Mouse (Mus musculus): Measurements from ENCODE around the gene Gpr34.

The Gpr34 gene

GRCm38 (mm10) chrX:13631599-13632283 lies at the start of gene Gpr34:
TSS of gene Gpr34 (plus strand) at chrX:13632089.
- DNase-seq (ENCODE audit: low spot score), result no peak

- no peak for DNase-seq (ENCODE audit: low spot score)
Observed at GRCm38 (mm10) chrX:13599373-13599772, 32.5 kb upstream of the Gpr34 start.

- peak; percentile 25 for DNase-seq (ENCODE audit: low spot score)
Observed at GRCm38 (mm10) chrX:13599966-13600365, 31.9 kb upstream of the Gpr34 start.

- no peak for DNase-seq (ENCODE audit: low spot score)
Observed at GRCm38 (mm10) chrX:13606741-13607140, 25.1 kb upstream of the Gpr34 start.

GRCm38 (mm10) chrX:13607752-13608151 lies 24.1 kb upstream of the Gpr34 start:
- DNase-seq (ENCODE audit: low spot score), result no peak

GRCm38 (mm10) chrX:13611114-13611513 lies 20.8 kb upstream of the Gpr34 start:
- no peak for DNase-seq (ENCODE audit: low spot score)

GRCm38 (mm10) chrX:13612115-13612514 lies 19.8 kb upstream of the Gpr34 start:
- no peak for DNase-seq (ENCODE audit: low spot score)

- DNase-seq (ENCODE audit: low spot score), result no peak
Observed at GRCm38 (mm10) chrX:13616726-13617125, 15.2 kb upstream of the Gpr34 start.

- DNase-seq (ENCODE audit: low spot score), result no peak
Observed at GRCm38 (mm10) chrX:13617294-13617693, 14.6 kb upstream of the Gpr34 start.

GRCm38 (mm10) chrX:13618476-13618875 lies 13.4 kb upstream of the Gpr34 start:
- DNase-seq (ENCODE audit: low spot score), result no peak

- peak; percentile 18 for DNase-seq (ENCODE audit: low spot score)
Observed at GRCm38 (mm10) chrX:13621473-13621872, 10.4 kb upstream of the Gpr34 start.

- DNase-seq (ENCODE audit: low spot score), result no peak
Observed at GRCm38 (mm10) chrX:13622654-13623053, 9.2 kb upstream of the Gpr34 start.

- DNase-seq (ENCODE audit: low spot score), result no peak
Observed at GRCm38 (mm10) chrX:13636398-13636797, 4.5 kb downstream of the Gpr34 start.

- DNase-seq (ENCODE audit: low spot score), result no peak
Observed at GRCm38 (mm10) chrX:13638894-13639293, 7.0 kb downstream of the Gpr34 start.

- no peak for DNase-seq (ENCODE audit: low spot score)
Observed at GRCm38 (mm10) chrX:13651889-13652288, 20.0 kb downstream of the Gpr34 start.

- no peak for DNase-seq (ENCODE audit: low spot score)
Observed at GRCm38 (mm10) chrX:13652291-13652690, 20.4 kb downstream of the Gpr34 start.

GRCm38 (mm10) chrX:13655005-13655421 lies 23.1 kb downstream of the Gpr34 start:
- DNase-seq (ENCODE audit: low spot score), result no peak

- no peak for DNase-seq (ENCODE audit: low spot score)
Observed at GRCm38 (mm10) chrX:13655906-13656305, 24.0 kb downstream of the Gpr34 start.

GRCm38 (mm10) chrX:13656721-13657120 lies 24.8 kb downstream of the Gpr34 start:
- DNase-seq (ENCODE audit: low spot score), result peak; percentile 81

GRCm38 (mm10) chrX:13658616-13659140 lies 26.8 kb downstream of the Gpr34 start:
- no peak for DNase-seq (ENCODE audit: low spot score)

GRCm38 (mm10) chrX:13659201-13659890 lies 27.5 kb downstream of the Gpr34 start:
- DNase-seq (ENCODE audit: low spot score), result no peak

GRCm38 (mm10) chrX:13661063-13661462 lies 29.2 kb downstream of the Gpr34 start, which contains the start of gene Gpr82:
TSS of gene Gpr82 (plus strand) at chrX:13661363.
- no peak for DNase-seq (ENCODE audit: low spot score)

GRCm38 (mm10) chrX:13668867-13669266 lies 37.0 kb downstream of the Gpr34 start:
- DNase-seq (ENCODE audit: low spot score), result no peak

All from adipocyte (in vitro differentiated cells).